Mouse (Mus musculus) spleen, adult 2 months (tissue): ENCODE data around the gene Iqsec2. TPM values are rescaled to one million over a fixed set of nuclear protein-coding genes. Genes with fewer than 3 reads are reported as not detected.
"Not testable (repeated sequence)": the region's sequence is repeated elsewhere in the genome, so short reads cannot be mapped to it uniquely, and the experiment has no call there.

ENCODE experiments used
- DNase-seq, 2 experiments: peaks; one replicate each; pipeline versions ENCODE4 v3.0.0 to v3.0.0-alpha.2; 2012 to 2021; ENCODE audit warnings: low spot score in 2 of 2, low read depth in 1 of 2
- H3K27ac ChIP-seq: fragments of 200-500 bp; 2 replicates; pipeline ENCODE4 v1.5.1; 2012; ENCODE audit warnings: low read length, inconsistent platforms; ENCODE audit not compliant: insufficient read depth
- H3K27me3 ChIP-seq: fragments of 200-500 bp; 2 replicates; pipeline ENCODE4 v1.6.1; 2012; ENCODE audit warnings: mild to moderate bottlenecking, moderate library complexity, low read length, inconsistent platforms; ENCODE audit not compliant: control insufficient read depth, insufficient read depth
- H3K36me3 ChIP-seq: fragments of 200-500 bp; 2 replicates; pipeline ENCODE4 v1.6.1; 2012; ENCODE audit warnings: mild to moderate bottlenecking, low read length, inconsistent platforms; ENCODE audit not compliant: control insufficient read depth, insufficient read depth
- H3K4me1 ChIP-seq: fragments of 200-500 bp; 2 replicates; pipeline ENCODE4 v1.6.1; 2011; ENCODE audit warnings: inconsistent platforms; ENCODE audit not compliant: control insufficient read depth, insufficient read depth, insufficient read length
- H3K4me3 ChIP-seq: fragments of 200-500 bp; 2 replicates; pipeline ENCODE4 v1.5.1; 2011; ENCODE audit warnings: mild to moderate bottlenecking, inconsistent platforms; ENCODE audit not compliant: insufficient read depth, insufficient read length; ENCODE audit errors: extremely low read depth
- CTCF ChIP-seq: fragments of 200-500 bp; IDR thresholded peaks from 2 replicates; pipeline ENCODE4 v1.5.1; 2011; ENCODE audit warnings: mild to moderate bottlenecking, inconsistent platforms; ENCODE audit not compliant: insufficient read depth, insufficient read length, insufficient replicate concordance; ENCODE audit errors: extremely low read depth
- POLR2A ChIP-seq: fragments of 200-500 bp; IDR thresholded peaks from 2 replicates; pipeline ENCODE4 v1.6.1; 2011; ENCODE audit warnings: low read depth, low read length, inconsistent platforms
- WGBS: fragments of 180-500 bp; shearing (Covaris S2); methylation state at CpG from one replicate; pipeline ENCODE4 v1.1.7; 2018; 5-methylcytosine and 5-hydroxymethylcytosine counted together
- polyA plus RNA-seq: library from polyadenylated mRNA; depleted of rRNA; stranded (reverse); fragments of >200 nt; gene quantifications from 2 replicates; pipeline ENCODE4 v1.2.3, GENCODE M21; 2012

Gene Iqsec2
- polyA plus RNA-seq, 1 experiment = 6.6 TPM

- no peak for DNase-seq
- 93% methylated on average over 6 of the region's 6 CpGs for WGBS
- no peaks in the 10 kb centered on the region for H3K4me1 ChIP-seq
- no peak overlapping the region for H3K4me3 ChIP-seq
- H3K27me3 ChIP-seq = no peaks in the 10 kb centered on the region
- no peaks in the 10 kb centered on the region for H3K36me3 ChIP-seq
- TF ChIP-seq CTCF = no peak
- TF ChIP-seq POLR2A = no peak
- H3K27ac ChIP-seq = no peak overlapping the region
Observed at GRCm38 (mm10) chrX:152223313-152223712, 79.2 kb downstream of the Iqsec2 start.

GRCm38 (mm10) chrX:152224280-152224679 is 80.2 kb downstream of the Iqsec2 start:
- Histone ChIP-seq H3K27ac (no peak overlapping the region), H3K4me3 (no peak overlapping the region), H3K36me3 (no peaks in the 10 kb centered on the region), H3K4me1 (no peaks in the 10 kb centered on the region), H3K27me3 (no peaks in the 10 kb centered on the region)
- TF ChIP-seq CTCF = no peak
- 74% methylated on average over 5 of the region's 5 CpGs for WGBS
- DNase-seq = no peak

- Histone ChIP-seq H3K36me3 (no peaks in the 10 kb centered on the region; the same call in 1 of the 2 replicates), H3K27me3 (no peaks in the 10 kb centered on the region), H3K27ac (peak within 1 kb of the TSS; percentile 81), H3K4me1 (peaks cover 9% of the 10 kb centered on the region; the same call in 1 of the 2 replicates), H3K4me3 (peak within 1 kb of the TSS; percentile 86)
- DNase-seq = peak; percentile 89 to 96
- under 1% methylated on average over 69 of the region's 69 CpGs for WGBS
- peak; percentile 56 for TF ChIP-seq POLR2A
- TF ChIP-seq CTCF = no peak
Observed at GRCm38 (mm10) chrX:152232781-152233763, 89.0 kb downstream of the Iqsec2 start, which contains the start of gene Kdm5c. TSS of gene Kdm5c (plus strand) at chrX:152233020.

GRCm38 (mm10) chrX:152234125-152234524 is 90.1 kb downstream of the Iqsec2 start:
- Histone ChIP-seq H3K27me3 (no peaks in the 10 kb centered on the region), H3K36me3 (peaks cover 3% of the 10 kb centered on the region; the same call in 1 of the 2 replicates), H3K4me3 (peak overlapping the region; percentile 86), H3K4me1 (peaks cover 9% of the 10 kb centered on the region; the same call in 1 of the 2 replicates), H3K27ac (no peak overlapping the region)
- 15% methylated on average over 3 of the region's 3 CpGs for WGBS
- no peak for TF ChIP-seq CTCF
- no peak for TF ChIP-seq POLR2A
- DNase-seq = no peak

GRCm38 (mm10) chrX:152235758-152236157 is 91.7 kb downstream of the Iqsec2 start:
- no peak overlapping the region for H3K27ac ChIP-seq
- 61% methylated on average over 2 of the region's 2 CpGs for WGBS
- H3K4me1 ChIP-seq = peaks cover 9% of the 10 kb centered on the region; the same call in 1 of the 2 replicates
- no peaks in the 10 kb centered on the region for H3K27me3 ChIP-seq
- H3K4me3 ChIP-seq = no peak overlapping the region
- peaks cover 3% of the 10 kb centered on the region for H3K36me3 ChIP-seq
- TF ChIP-seq CTCF (no peak), POLR2A (no peak)
- DNase-seq = no peak

GRCm38 (mm10) chrX:152243140-152243539 is 99.1 kb downstream of the Iqsec2 start:
- H3K27ac ChIP-seq, H3K4me3 ChIP-seq, H3K4me1 ChIP-seq, DNase-seq, H3K27me3 ChIP-seq: not testable (repeated sequence)
- 79% methylated on average over 6 of the region's 6 CpGs for WGBS
- H3K36me3 ChIP-seq = peaks cover 21% of the 10 kb centered on the region
